Mouse (Mus musculus) kidney, adult 9 months (tissue): ENCODE data around the gene Nfib.

Source experiments
- DNase-seq: peaks from one replicate; pipeline ENCODE4 v3.0.0; 2022

The Nfib gene

GRCm38 (mm10) chr4:82455617-82456322, 249.8 kb downstream of the Nfib start:
- no peak for DNase-seq

- DNase-seq: no peak
These were observed 250.6 kb downstream of the Nfib start for GRCm38 (mm10) chr4:82454989-82455388.

- no peak for DNase-seq
These were observed 252.2 kb downstream of the Nfib start for GRCm38 (mm10) chr4:82453341-82453740.

- no peak for DNase-seq
These were observed 252.6 kb downstream of the Nfib start for GRCm38 (mm10) chr4:82452905-82453304.

GRCm38 (mm10) chr4:82447061-82447671, 258.4 kb downstream of the Nfib start:
- peak; percentile 98 for DNase-seq

GRCm38 (mm10) chr4:82444078-82444477, 261.5 kb downstream of the Nfib start:
- DNase-seq: no peak

- DNase-seq: peak; percentile 62
These were observed 262.1 kb downstream of the Nfib start for GRCm38 (mm10) chr4:82443441-82443840.

GRCm38 (mm10) chr4:82443003-82443402, 262.5 kb downstream of the Nfib start:
- no peak for DNase-seq

GRCm38 (mm10) chr4:82440606-82441005, 264.9 kb downstream of the Nfib start:
- no peak for DNase-seq

GRCm38 (mm10) chr4:82439813-82440212, 265.7 kb downstream of the Nfib start:
- DNase-seq: no peak

GRCm38 (mm10) chr4:82438631-82439030, 266.9 kb downstream of the Nfib start:
- DNase-seq: no peak

GRCm38 (mm10) chr4:82437533-82438318, 267.8 kb downstream of the Nfib start:
- no peak for DNase-seq

GRCm38 (mm10) chr4:82436656-82437055, 268.9 kb downstream of the Nfib start:
- DNase-seq: no peak

- peak; percentile 78 for DNase-seq
These were observed 269.8 kb downstream of the Nfib start for GRCm38 (mm10) chr4:82435716-82436115.

GRCm38 (mm10) chr4:82433926-82434705, 271.4 kb downstream of the Nfib start:
- DNase-seq: no peak

- peak; percentile 46 for DNase-seq
These were observed 273.7 kb downstream of the Nfib start for GRCm38 (mm10) chr4:82431831-82432230.

- no peak for DNase-seq
These were observed 274.7 kb downstream of the Nfib start for GRCm38 (mm10) chr4:82430802-82431201.

GRCm38 (mm10) chr4:82426224-82426623, 279.3 kb downstream of the Nfib start:
- DNase-seq: no peak

GRCm38 (mm10) chr4:82418241-82418640, 287.3 kb downstream of the Nfib start:
- DNase-seq: no peak

GRCm38 (mm10) chr4:82415817-82416216, 289.7 kb downstream of the Nfib start:
- no peak for DNase-seq

GRCm38 (mm10) chr4:82412651-82413050, 292.9 kb downstream of the Nfib start:
- no peak for DNase-seq

GRCm38 (mm10) chr4:82411965-82412364, 293.6 kb downstream of the Nfib start:
- DNase-seq: peak; percentile 45
